ENCODE assay signal across 8 mouse cellular contexts in genomic region chr8:70699834-70700554, GRCm38 (mm10). TPM values are rescaled to one million over a fixed set of nuclear protein-coding genes. Genes with fewer than 3 reads are reported as not detected.
A peak's percentile ranks its signal among the peaks of the same experiment; 100 is the strongest.
DNase-seq lines count a peak whose midpoint lies in the region; ATAC-seq and TF ChIP-seq lines count a peak whose summit lies in the region.

No protein-coding gene starts in this region.

- peaks cover 23% of the 10 kb centered on the region for H3K36me3 ChIP-seq in embryonic facial prominence, embryonic 13.5 days
- H3K36me3 ChIP-seq in limb, embryonic 15.5 days = 0 out of 2 replicates have a peak, but pooled peaks cover 5% of the 10 kb centered on the region
- no peaks in the 10 kb centered on the region for H3K36me3 ChIP-seq in myocyte (ENCODE audit: control insufficient read depth, insufficient read depth)

- no peaks in the 10 kb centered on the region for H3K27me3 ChIP-seq in embryonic facial prominence, embryonic 13.5 days
- no peaks in the 10 kb centered on the region for H3K27me3 ChIP-seq in limb, embryonic 15.5 days
- H3K27me3 ChIP-seq in myocyte (ENCODE audit: control insufficient read depth, insufficient read depth, insufficient read length) = no peaks in the 10 kb centered on the region

- no peak for ATAC-seq in embryonic facial prominence, embryonic 13.5 days (ENCODE audit: insufficient number of reproducible peaks, insufficient read depth, low FRiP score, low TSS enrichment, low read depth)
- ATAC-seq in limb, embryonic 15.5 days (ENCODE audit: insufficient number of reproducible peaks, low FRiP score, low TSS enrichment, low read depth) = no peak

- H3K4me3 ChIP-seq in embryonic facial prominence, embryonic 13.5 days = peak overlapping the region; percentile 74
- H3K4me3 ChIP-seq in limb, embryonic 15.5 days = peak overlapping the region; percentile 71
- H3K4me3 ChIP-seq in myocyte = peak overlapping the region; percentile 94

- H3K4me2 ChIP-seq in embryonic facial prominence, embryonic 13.5 days = peak overlapping the region; percentile 60
- peak overlapping the region; percentile 53 for H3K4me2 ChIP-seq in limb, embryonic 15.5 days
- peak overlapping the region; percentile 89 for H3K4me2 ChIP-seq in myocyte (ENCODE audit: low read depth)

- under 1% methylated on average over 59 of the region's 59 CpGs for WGBS in embryonic facial prominence, embryonic 13.5 days
- under 1% methylated on average over 58 of the region's 59 CpGs for WGBS in limb, embryonic 15.5 days

- DNase-seq in layer of hippocampus, adult 11-12 months (ENCODE audit: low spot score) = peak; percentile 82
- DNase-seq in layer of hippocampus, adult 9-10 months (ENCODE audit: low spot score) = no peak
- peak; percentile 74 for DNase-seq in heart, adult 8-10 months (ENCODE audit: low spot score)
- peak; percentile 82 for DNase-seq in kidney, adult 9 months
- peak; percentile 81 to 82 for DNase-seq in spleen, postnatal 36 days (ENCODE audit: low spot score in 2 of 2)

- peak overlapping the region; percentile 99 for H3K27ac ChIP-seq in embryonic facial prominence, embryonic 13.5 days
- peak overlapping the region; percentile 98 for H3K27ac ChIP-seq in limb, embryonic 15.5 days

- no peaks in the 10 kb centered on the region for H3K9me3 ChIP-seq in embryonic facial prominence, embryonic 13.5 days
- H3K9me3 ChIP-seq in limb, embryonic 15.5 days = no peaks in the 10 kb centered on the region

- peaks cover 20% of the 10 kb centered on the region for H3K79me2 ChIP-seq in myocyte (ENCODE audit: control insufficient read depth, insufficient read depth)

- H3ac ChIP-seq in myocyte (ENCODE audit: control insufficient read depth, insufficient read length) = peak overlapping the region; percentile 68

- TF ChIP-seq POLR2A in myocyte (IDR thresholded peaks at IDR 0.05; ENCODE audit: insufficient read length, low read depth) = peak; percentile 84

- H3K9ac ChIP-seq in embryonic facial prominence, embryonic 13.5 days = peak overlapping the region; percentile 98
- peak overlapping the region; percentile 98 for H3K9ac ChIP-seq in limb, embryonic 15.5 days

- H3K4me1 ChIP-seq in embryonic facial prominence, embryonic 13.5 days = peaks cover 54% of the 10 kb centered on the region
- H3K4me1 ChIP-seq in limb, embryonic 15.5 days = peaks cover 52% of the 10 kb centered on the region

TF ChIP-seq in myocyte, 11 proteins besides CTCF, POLR2A, EP300 and RAD21:
- TF ChIP-seq TCF3 (IDR thresholded peaks at IDR 0.05; ENCODE audit: insufficient read length, low read depth) = peak; percentile 75
- peak; percentile 92 for TF ChIP-seq POLR2AphosphoS2 (IDR thresholded peaks at IDR 0.05; ENCODE audit: insufficient read length, low read depth)
- TF ChIP-seq MYOG (IDR thresholded peaks at IDR 0.05; ENCODE audit: control insufficient read depth in 1 of 3, insufficient read depth in 1 of 3, insufficient read length in 2 of 3, low read depth in 2 of 3) = peak; percentile 72 to 95 (median 93)
- TF ChIP-seq E2F4 (IDR thresholded peaks at IDR 0.05; ENCODE audit: insufficient read depth) = no peak
- TF ChIP-seq MAX (IDR thresholded peaks at IDR 0.05; ENCODE audit: low read depth) = no peak
- no peak for TF ChIP-seq SRF (IDR thresholded peaks at IDR 0.05; ENCODE audit: control insufficient read depth, insufficient read length, low read depth)
- no peak for TF ChIP-seq TCF12 (IDR thresholded peaks at IDR 0.05; ENCODE audit: insufficient read depth, poor library complexity, severe bottlenecking)
- TF ChIP-seq REST (IDR thresholded peaks at IDR 0.05; ENCODE audit: insufficient read depth, insufficient read length) = no peak
- peak in 2 of 3 experiments; percentile 89 to 92 for TF ChIP-seq MYOD1 (IDR thresholded peaks at IDR 0.05; ENCODE audit: control insufficient read depth in 1 of 3, insufficient read length in 2 of 3, low read depth in 2 of 3)

RNA-seq across cellular contexts. Expression of gene Jund, which starts 1.2 kb away (rescaled TPM):
- 54.7 and 68.5 TPM in 2 replicates for polyA plus RNA-seq in embryonic facial prominence, embryonic 13.5 days (2015; fragmentation: Nextera tagmentation; extraction: Ambion mirVana)
- total RNA-seq in heart, adult 8-10 months (2022) = 100 to 1,000 TPM in 3 of 4 experiments, 10 to 100 TPM in 1; 84.2 to 134 (median 114) TPM
- 69.8 and 81.5 TPM in 2 replicates for polyA plus RNA-seq in limb, embryonic 15.5 days (2015; fragmentation: Nextera tagmentation; extraction: Ambion mirVana)
- 246 TPM for polyA plus RNA-seq in myocyte (2012; fragmentation: generic; extraction: Trizol)

RNA-seq across cellular contexts. Expression of gene Iqcn, which starts 3.3 kb away (rescaled TPM):
- 0.07 TPM in 1 of 2 replicates, not detected in the other for polyA plus RNA-seq in embryonic facial prominence, embryonic 13.5 days (2015; fragmentation: Nextera tagmentation; extraction: Ambion mirVana)
- total RNA-seq in heart, adult 8-10 months (2022) = under 1 TPM in 1 of 4 experiments, not detected in 3; 0.06 TPM
- 0.04 TPM in 2 replicates for polyA plus RNA-seq in limb, embryonic 15.5 days (2015; fragmentation: Nextera tagmentation; extraction: Ambion mirVana)
- polyA plus RNA-seq in myocyte (2012; fragmentation: generic; extraction: Trizol) = 0.02 TPM

RNA-seq across cellular contexts. Expression of gene Gm3336, which starts 18.3 kb away (rescaled TPM):
- not detected in 2 replicates for polyA plus RNA-seq in embryonic facial prominence, embryonic 13.5 days (2015; fragmentation: Nextera tagmentation; extraction: Ambion mirVana)
- not detected for total RNA-seq in heart, adult 8-10 months (2022)
- not detected in 2 replicates for polyA plus RNA-seq in limb, embryonic 15.5 days (2015; fragmentation: Nextera tagmentation; extraction: Ambion mirVana)
- 0.23 TPM for polyA plus RNA-seq in myocyte (2012; fragmentation: generic; extraction: Trizol)

RNA-seq across cellular contexts. Expression of gene Pde4c, which starts 23.5 kb away (rescaled TPM):
- 0.13 and 0.14 TPM in 2 replicates for polyA plus RNA-seq in embryonic facial prominence, embryonic 13.5 days (2015; fragmentation: Nextera tagmentation; extraction: Ambion mirVana)
- 1 to 10 TPM; 1.8 to 3.7 (median 2.4) TPM for total RNA-seq in heart, adult 8-10 months (2022)
- 0.05 and 0.16 TPM in 2 replicates for polyA plus RNA-seq in limb, embryonic 15.5 days (2015; fragmentation: Nextera tagmentation; extraction: Ambion mirVana)
- 0.10 TPM for polyA plus RNA-seq in myocyte (2012; fragmentation: generic; extraction: Trizol)

RNA-seq across cellular contexts. Expression of gene Lsm4, which starts 26.9 kb away (rescaled TPM):
- 248 and 270 TPM in 2 replicates for polyA plus RNA-seq in embryonic facial prominence, embryonic 13.5 days (2015; fragmentation: Nextera tagmentation; extraction: Ambion mirVana)
- 10 to 100 TPM; 57.9 to 67.1 (median 63.4) TPM for total RNA-seq in heart, adult 8-10 months (2022)
- polyA plus RNA-seq in limb, embryonic 15.5 days (2015; fragmentation: Nextera tagmentation; extraction: Ambion mirVana) = 199 and 201 TPM in 2 replicates
- polyA plus RNA-seq in myocyte (2012; fragmentation: generic; extraction: Trizol) = 178 TPM
